Mouse (Mus musculus) cerebellum, adult 18-20 months (tissue): Measurements from ENCODE around the gene Znrf4.

ENCODE experiments used
- DNase-seq, 2 experiments: peaks; one replicate each; pipeline ENCODE4 v3.0.0; 2021

Znrf4 gene

GRCm38 (mm10) chr17:56464817-56465216, 47.4 kb downstream of the Znrf4 start:
- DNase-seq = peak in 1 of 2 experiments; percentile 53

- no peak for DNase-seq
Measured at GRCm38 (mm10) chr17:56464345-56464744, 47.9 kb downstream of the Znrf4 start.

GRCm38 (mm10) chr17:56463500-56463899, 48.7 kb downstream of the Znrf4 start:
- no peak for DNase-seq

- no peak for DNase-seq
Measured at GRCm38 (mm10) chr17:56462835-56463455, 49.3 kb downstream of the Znrf4 start.

GRCm38 (mm10) chr17:56461771-56462743, 50.2 kb downstream of the Znrf4 start:
- DNase-seq = peak; percentile 88 to 92
